ENCODE assay signal across 9 mouse cellular contexts in genomic region chr3:85777841-85778240, GRCm38 (mm10). TPM values are rescaled to one million over a fixed set of nuclear protein-coding genes. Genes with fewer than 3 reads are reported as not detected.
"Had no signal": no experiment of that assay in that cellular context is flagged by ENCODE, and none has a peak within 500 bp of the region (broad histone marks: within the 10 kb centered on the region; RNA-seq: fewer than 3 reads in every experiment).

No protein-coding gene starts in this region.

- ATAC-seq: midbrain, embryonic 16.5 days had no signal

- H3K27ac ChIP-seq: liver, embryonic 13.5 days; midbrain, embryonic 12.5 days had no signal

- H3K27me3 ChIP-seq: liver, embryonic 13.5 days; midbrain, embryonic 12.5 days had no signal

- H3K4me3 ChIP-seq: liver, embryonic 13.5 days; midbrain, embryonic 12.5 days had no signal

- DNase-seq: kidney, adult 11 months; kidney, postnatal 10 days; liver, embryonic 13.5 days; lung, adult 18-20 months; right cerebral cortex, adult 18-20 months; right cerebral cortex, postnatal 25 days had no signal

- H3K36me3 ChIP-seq: liver, embryonic 13.5 days; midbrain, embryonic 12.5 days had no signal

- H3K9ac ChIP-seq: liver, embryonic 13.5 days; midbrain, embryonic 12.5 days had no signal

- H3K4me1 ChIP-seq: liver, embryonic 13.5 days had no signal

- H3K4me2 ChIP-seq: liver, embryonic 13.5 days; midbrain, embryonic 12.5 days had no signal

- H3K9me3 ChIP-seq: liver, embryonic 13.5 days; midbrain, embryonic 12.5 days had no signal

RNA-seq across cellular contexts. Expression of gene Fam160a1, which starts 39.2 kb away (rescaled TPM):
- total RNA-seq: megakaryocyte-erythroid progenitor cell, adult 5-6 weeks had no signal
